Mouse (Mus musculus) left cerebral cortex, adult 8-10 months (tissue): Measurements from ENCODE around the gene Tex46. TPM values are rescaled to one million over a fixed set of nuclear protein-coding genes. Genes with fewer than 3 reads are reported as not detected.

ENCODE experiments used
- DNase-seq, 2 experiments: peaks; one replicate each; pipeline ENCODE4 v3.0.0; 2022; ENCODE audit warnings: low spot score in 2 of 2
- total RNA-seq, 4 experiments: library from RNA; stranded (reverse); gene quantifications; 2 replicates each; pipeline ENCODE4 v1.2.4; 2022

Tex46 gene
- not detected for total RNA-seq

- no peak for DNase-seq
Observed at GRCm38 (mm10) chr4:136610387-136610856, at the start of gene Tex46. Gene Tex46 (plus strand): TSS chr4:136610437.

- DNase-seq: no peak
Observed at GRCm38 (mm10) chr4:136562755-136563154, 47.5 kb upstream of the Tex46 start.

GRCm38 (mm10) chr4:136568629-136569028, 41.6 kb upstream of the Tex46 start:
- DNase-seq: no peak

- no peak for DNase-seq
Observed at GRCm38 (mm10) chr4:136569998-136570397, 40.2 kb upstream of the Tex46 start.

GRCm38 (mm10) chr4:136581885-136582284, 28.4 kb upstream of the Tex46 start:
- no peak for DNase-seq

- no peak for DNase-seq
Observed at GRCm38 (mm10) chr4:136587221-136587827, 22.9 kb upstream of the Tex46 start.

- DNase-seq: no peak
Observed at GRCm38 (mm10) chr4:136588003-136588402, 22.2 kb upstream of the Tex46 start.

GRCm38 (mm10) chr4:136592111-136592510, 18.1 kb upstream of the Tex46 start:
- no peak for DNase-seq

GRCm38 (mm10) chr4:136594006-136594405, 16.2 kb upstream of the Tex46 start:
- DNase-seq: no peak

GRCm38 (mm10) chr4:136595221-136595620, 15.0 kb upstream of the Tex46 start:
- no peak for DNase-seq

GRCm38 (mm10) chr4:136598268-136598876, 11.9 kb upstream of the Tex46 start:
- no peak for DNase-seq

- no peak for DNase-seq
Observed at GRCm38 (mm10) chr4:136599869-136600268, 10.4 kb upstream of the Tex46 start.

- DNase-seq: no peak
Observed at GRCm38 (mm10) chr4:136600536-136600935, 9.7 kb upstream of the Tex46 start.

GRCm38 (mm10) chr4:136601476-136601875, 8.8 kb upstream of the Tex46 start:
- peak; percentile 31 to 37 for DNase-seq

GRCm38 (mm10) chr4:136602018-136602554, 8.2 kb upstream of the Tex46 start:
- DNase-seq: peak; percentile 16 to 17

GRCm38 (mm10) chr4:136602568-136602967, 7.7 kb upstream of the Tex46 start, which contains the start of gene Kdm1a:
Gene Kdm1a (minus strand): TSS chr4:136602723.
- DNase-seq: peak; percentile 89 to 90

GRCm38 (mm10) chr4:136605756-136606485, 4.3 kb upstream of the Tex46 start:
- DNase-seq: no peak

GRCm38 (mm10) chr4:136613657-136614056, 3.4 kb downstream of the Tex46 start:
- DNase-seq: no peak

GRCm38 (mm10) chr4:136621336-136621735, 11.1 kb downstream of the Tex46 start:
- no peak for DNase-seq

GRCm38 (mm10) chr4:136621956-136622355, 11.7 kb downstream of the Tex46 start:
- no peak for DNase-seq

GRCm38 (mm10) chr4:136622388-136622787, 12.2 kb downstream of the Tex46 start, which contains the start of gene Lactbl1:
Gene Lactbl1 (plus strand): TSS chr4:136622621.
- DNase-seq: no peak

- DNase-seq: no peak
Observed at GRCm38 (mm10) chr4:136626590-136626989, 16.4 kb downstream of the Tex46 start.
